Mouse (Mus musculus): Measurements from ENCODE around the gene Trak1.

Gene Trak1

DNA sequence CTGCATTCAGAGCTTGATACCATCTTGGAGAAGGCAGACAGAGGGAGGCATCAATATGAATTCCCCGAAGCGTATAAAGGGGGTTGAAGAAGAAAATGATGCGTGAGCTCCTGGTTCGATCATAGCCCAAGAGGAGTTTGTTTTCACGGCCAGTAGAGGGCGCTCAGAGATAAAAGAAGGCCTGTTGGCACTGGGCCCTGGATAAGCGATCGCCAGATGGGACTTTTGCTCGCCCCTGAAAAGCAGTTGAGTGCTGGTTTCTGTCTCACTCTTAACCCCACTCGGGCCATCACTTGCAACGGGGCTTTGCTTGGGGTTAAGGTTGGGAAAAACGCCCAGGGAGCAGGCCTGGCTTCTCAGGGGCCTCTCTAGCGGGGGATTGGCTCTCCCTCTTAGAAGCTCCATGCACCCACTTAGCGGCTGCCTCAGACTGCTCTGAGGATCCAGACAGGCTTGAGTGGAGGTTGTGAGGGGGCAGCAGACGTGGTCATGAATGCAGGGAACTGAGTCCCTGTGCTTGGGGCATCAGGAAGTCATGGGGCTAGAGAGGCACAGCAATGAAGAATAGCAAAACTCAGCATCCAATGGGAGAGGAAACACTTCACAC, 180.1 kb downstream of the Trak1 start:
- in situ Hi-C loops (cut with MboI, MseI), result loop anchor here (25.0 kb wide), 1 partner anchor 310 kb away; the partner anchor contains the start of genes Hhatl and Klhl40

DNA sequence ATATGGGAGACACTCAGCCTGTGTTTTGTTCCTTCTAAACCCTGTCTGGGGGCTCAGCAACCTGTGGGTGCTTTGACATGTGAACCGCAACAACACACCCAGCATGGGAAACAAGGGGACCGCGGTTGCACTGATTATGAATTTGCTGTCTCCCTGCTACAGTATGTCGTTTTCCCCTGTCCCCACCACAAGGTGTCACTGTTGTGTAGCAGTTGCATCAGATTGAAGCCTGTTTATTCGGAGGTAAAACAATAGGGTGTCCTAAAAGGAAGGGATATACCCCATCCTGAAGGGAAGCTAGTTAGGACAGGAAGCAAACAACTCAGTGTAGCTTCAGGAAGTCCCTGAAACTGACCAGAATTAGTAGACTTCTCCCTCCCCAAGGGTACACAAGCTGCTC, 182.2 kb downstream of the Trak1 start:
- in situ Hi-C loops (cut with MboI, MseI), result loop anchor here (25.0 kb wide), 1 partner anchor 308 kb away; the partner anchor contains the start of genes Hhatl and Klhl40

GRCm38 (mm10) chr9:121487216-121487615, 189.9 kb downstream of the Trak1 start:
- in situ Hi-C loops (cut with MboI, MseI), result loop anchor here (5.0 to 25.0 kb wide), 3 partner anchors 125 to 300 kb away; partner anchors contain the start of genes Hhatl and Klhl40

DNA sequence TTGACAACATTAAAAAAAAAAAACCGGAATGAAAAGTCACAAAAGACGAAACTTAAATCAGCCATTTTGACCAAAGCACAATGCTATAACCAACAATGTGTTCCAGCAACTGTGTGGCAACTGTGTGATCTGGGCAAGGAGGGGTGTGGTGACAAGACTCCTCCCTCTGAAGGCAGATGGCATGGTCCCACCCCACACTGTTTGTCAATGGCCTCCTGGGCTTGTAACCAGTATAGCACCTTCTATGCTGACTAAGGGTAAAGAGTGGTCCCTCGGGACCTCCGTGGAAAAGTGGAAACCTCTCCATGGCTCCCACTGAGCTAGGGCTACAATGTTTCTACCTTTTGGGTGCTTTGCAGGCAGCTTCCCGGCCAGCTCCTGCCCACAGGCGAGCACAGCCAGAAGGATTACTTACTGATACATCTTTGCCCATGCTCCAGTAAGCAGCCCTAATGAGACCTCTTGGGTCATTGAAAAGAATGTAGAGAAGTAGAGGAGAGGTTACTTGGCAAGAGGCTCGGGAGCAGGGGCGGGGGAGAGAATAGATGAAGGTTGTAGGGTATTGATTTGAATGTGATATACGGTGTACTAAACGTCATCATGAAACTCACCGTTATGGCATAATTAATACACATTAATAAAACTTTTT, 194.4 kb downstream of the Trak1 start:
- in situ Hi-C loops (cut with MboI, MseI), result loop anchor here (25.0 kb wide), 1 partner anchor 296 kb away; the partner anchor contains the start of genes Hhatl and Klhl40

DNA sequence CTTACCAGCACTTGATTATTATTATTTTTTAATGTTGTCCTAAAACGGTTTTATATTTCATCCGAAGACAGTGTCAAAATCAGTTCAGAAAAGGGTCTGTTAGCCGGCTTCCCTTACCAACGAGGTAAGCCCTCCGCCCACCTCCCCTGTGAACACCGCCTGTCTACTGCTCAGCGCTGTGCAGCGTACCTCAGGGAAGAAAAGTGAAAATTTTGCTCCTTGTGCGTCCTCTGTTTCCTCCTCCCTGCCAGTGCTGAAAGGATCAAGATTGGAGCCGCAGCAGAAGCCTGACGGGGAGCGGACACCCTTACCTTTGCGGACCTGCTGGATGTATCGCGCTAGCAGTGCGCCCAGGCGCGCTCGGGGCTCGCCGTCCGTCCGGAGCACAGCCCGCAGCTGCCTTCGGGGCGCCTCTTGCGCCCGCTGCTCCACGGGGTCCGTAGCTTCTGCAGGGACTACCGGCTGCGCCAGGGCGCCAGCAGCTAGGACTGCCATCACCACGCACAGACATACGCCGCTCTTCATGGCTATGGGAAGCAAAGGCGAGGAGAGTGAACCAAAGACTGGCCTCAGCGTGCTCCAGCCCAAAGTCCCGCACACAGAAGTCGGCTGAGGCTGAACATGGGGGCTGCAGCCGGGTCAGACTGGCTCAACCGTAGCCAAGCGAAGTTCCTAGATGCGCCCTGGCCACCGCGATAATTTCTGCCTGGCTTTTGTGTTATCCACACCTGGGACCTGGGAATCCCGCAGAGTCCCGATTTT, 196.9 kb downstream of the Trak1 start:
- in situ Hi-C loops (cut with MboI, MseI), result loop anchor here (25.0 kb wide), 1 partner anchor 293 kb away; the partner anchor contains the start of genes Hhatl and Klhl40

DNA sequence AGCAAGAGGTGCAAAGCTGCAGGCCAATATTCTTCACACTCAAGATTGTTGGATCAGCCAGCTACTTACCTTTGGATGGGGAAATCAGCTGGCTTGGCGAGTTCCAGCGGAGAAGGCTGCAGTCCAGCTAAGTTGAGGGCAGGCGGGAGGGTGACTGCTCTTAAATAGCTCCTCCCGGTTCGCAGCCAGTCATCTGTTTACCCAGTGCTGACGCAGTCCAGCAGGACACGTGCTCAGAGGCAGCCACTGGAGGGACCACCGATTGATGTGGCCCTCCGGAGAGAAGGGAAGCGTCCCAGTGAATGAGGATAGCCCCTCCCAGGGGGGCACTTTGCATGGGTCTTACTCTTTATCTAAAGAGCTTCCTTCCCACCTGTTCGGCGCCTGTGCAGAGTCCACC, 198.2 kb downstream of the Trak1 start, which contains the start of gene Cck:
Gene Cck, minus strand, starts transcription at position 166 of the 400 bp plus-strand sequence.
- in situ Hi-C loops (cut with MboI, MseI), result loop anchor here (25.0 kb wide), 1 partner anchor 292 kb away; the partner anchor contains the start of genes Hhatl and Klhl40

- in situ Hi-C loops (cut with MboI, MseI), result loop anchor here (25.0 kb wide), 1 partner anchor 291 kb away; the partner anchor contains the start of genes Hhatl and Klhl40
Measured at GRCm38 (mm10) chr9:121496102-121496501, 198.8 kb downstream of the Trak1 start.

DNA sequence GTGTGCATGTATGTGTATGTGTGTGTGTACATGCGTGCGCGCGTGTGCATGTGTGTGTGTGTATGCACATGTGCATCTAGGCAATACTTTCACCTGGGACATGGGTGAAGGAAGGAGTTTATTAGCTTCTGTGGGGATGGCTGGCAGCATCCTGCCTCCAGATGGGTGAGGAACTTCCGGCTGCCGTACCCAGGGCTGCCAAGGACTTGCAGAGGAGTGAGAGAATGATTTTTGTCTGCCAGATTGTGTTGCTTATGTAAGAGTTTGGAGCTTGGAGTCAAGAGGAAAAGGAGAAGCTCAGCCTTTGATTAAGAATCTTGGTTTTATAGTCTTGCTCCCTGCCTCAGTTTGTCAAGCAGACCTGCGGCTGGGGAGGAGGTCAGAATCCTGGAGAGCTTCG, 208.0 kb downstream of the Trak1 start:
- in situ Hi-C loops (cut with MboI, MseI), result no loop called here

- in situ Hi-C loops (cut with MboI, MseI), result no loop called here
Measured at GRCm38 (mm10) chr9:121506478-121507180, 209.3 kb downstream of the Trak1 start.

- in situ Hi-C loops (cut with MboI, MseI), result no loop called here
Measured at GRCm38 (mm10) chr9:121511911-121512310, 214.6 kb downstream of the Trak1 start.

DNA sequence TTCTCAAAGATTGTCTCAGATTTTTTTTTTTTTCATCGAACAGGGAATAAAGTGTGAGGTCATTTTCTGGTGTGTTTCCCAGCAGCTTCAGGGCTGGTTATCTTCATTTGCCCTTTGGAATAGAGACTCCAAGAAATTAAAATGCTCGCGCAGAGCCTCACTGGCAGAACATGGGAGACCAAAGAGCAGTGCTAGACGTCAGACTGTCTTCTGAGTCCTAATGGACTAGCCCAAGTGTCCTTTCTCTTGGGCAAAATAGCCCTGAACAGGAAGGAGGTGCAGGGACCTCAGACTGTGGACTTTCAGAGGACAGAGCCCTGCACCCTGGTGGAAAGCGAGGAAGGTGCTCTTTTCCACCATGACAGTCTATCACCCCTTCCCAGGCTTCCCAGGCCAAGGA, 217.2 kb downstream of the Trak1 start:
- in situ Hi-C loops (cut with MboI, MseI), result no loop called here

- in situ Hi-C loops (cut with MboI, MseI), result no loop called here
Measured at GRCm38 (mm10) chr9:121520047-121520446, 222.7 kb downstream of the Trak1 start.
